Mouse (Mus musculus) cerebellum, adult 11-12 months (tissue): ENCODE data around the gene Lix1.
A peak's percentile ranks its signal among the peaks of the same experiment; 100 is the strongest.

Source experiments
- DNase-seq: peaks from one replicate; pipeline ENCODE4 v3.0.0; 2022

The Lix1 gene

GRCm38 (mm10) chr17:17402222-17403004, at the start of gene Lix1:
Lix1 (plus strand) TSS chr17:17402672.
- DNase-seq, result no peak

- no peak for DNase-seq
Measured at GRCm38 (mm10) chr17:17373550-17373917, 28.9 kb upstream of the Lix1 start.

GRCm38 (mm10) chr17:17373918-17374910, 28.3 kb upstream of the Lix1 start, which contains the start of gene Riok2:
Riok2 (plus strand) TSS chr17:17374309.
- DNase-seq, result peak; percentile 92

GRCm38 (mm10) chr17:17375581-17375980, 26.9 kb upstream of the Lix1 start:
- no peak for DNase-seq

GRCm38 (mm10) chr17:17383703-17384102, 18.8 kb upstream of the Lix1 start:
- DNase-seq, result no peak

- DNase-seq, result no peak
Measured at GRCm38 (mm10) chr17:17384502-17384901, 18.0 kb upstream of the Lix1 start.

DNA sequence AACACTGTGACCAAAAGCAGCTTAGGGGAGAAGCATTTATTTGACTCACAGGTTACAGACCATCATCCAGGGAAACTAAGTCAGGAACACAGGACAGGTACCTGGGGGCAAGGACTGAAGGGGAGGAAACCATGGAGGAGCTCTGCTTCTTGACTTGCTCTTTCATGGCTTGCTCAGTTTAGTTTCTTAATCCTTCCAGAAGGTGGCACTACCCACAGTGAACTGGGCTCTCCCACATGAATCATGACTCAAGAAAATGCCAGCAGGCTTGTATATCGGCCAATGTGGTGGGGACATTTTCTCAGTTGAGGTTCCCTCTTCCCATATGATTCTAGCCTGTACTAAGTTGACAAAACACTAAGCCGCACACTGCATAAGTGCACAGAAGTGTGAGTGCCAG, 16.4 kb upstream of the Lix1 start:
- DNase-seq, result no peak

DNA sequence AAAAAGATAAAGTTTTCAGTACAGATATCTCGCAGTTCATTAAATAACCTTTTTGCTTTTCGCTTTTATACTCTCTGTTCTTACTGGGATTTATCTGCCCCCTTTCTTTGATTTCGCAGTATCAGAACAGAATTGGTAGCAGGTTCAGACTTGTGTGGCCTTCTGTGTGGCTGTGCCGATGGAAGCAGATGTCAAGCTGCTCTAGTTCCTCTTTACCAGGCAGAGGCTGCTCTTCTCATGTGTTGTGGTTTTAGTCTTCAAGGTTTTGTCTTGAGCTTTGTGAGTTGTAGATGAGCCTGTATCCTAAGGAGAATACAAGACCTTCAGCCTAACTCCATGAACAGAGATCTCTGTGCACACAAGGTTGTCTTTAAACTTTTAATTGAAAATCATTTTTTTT, 10.6 kb upstream of the Lix1 start:
- DNase-seq, result no peak

DNA sequence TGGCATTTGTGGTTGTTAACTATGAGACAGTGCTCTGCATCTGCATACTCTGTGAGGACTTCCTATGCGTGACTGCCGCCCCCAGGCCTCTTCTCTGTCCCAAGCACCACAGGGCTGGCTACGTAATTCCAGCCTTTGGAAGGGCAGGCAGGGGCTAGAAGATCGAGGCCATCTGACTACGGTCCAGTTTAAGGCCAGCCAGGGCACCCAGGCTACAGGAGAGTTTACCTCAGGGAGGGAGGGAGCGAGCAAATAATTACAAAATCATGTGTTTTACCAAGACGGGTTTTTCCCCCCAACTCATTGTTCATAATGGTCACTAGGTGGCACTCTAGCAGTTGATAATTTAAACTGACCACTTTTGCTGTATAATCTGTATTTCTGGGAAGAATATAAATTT, 9.6 kb upstream of the Lix1 start:
- DNase-seq, result no peak

- no peak for DNase-seq
Measured at GRCm38 (mm10) chr17:17393300-17393699, 9.2 kb upstream of the Lix1 start.

DNA sequence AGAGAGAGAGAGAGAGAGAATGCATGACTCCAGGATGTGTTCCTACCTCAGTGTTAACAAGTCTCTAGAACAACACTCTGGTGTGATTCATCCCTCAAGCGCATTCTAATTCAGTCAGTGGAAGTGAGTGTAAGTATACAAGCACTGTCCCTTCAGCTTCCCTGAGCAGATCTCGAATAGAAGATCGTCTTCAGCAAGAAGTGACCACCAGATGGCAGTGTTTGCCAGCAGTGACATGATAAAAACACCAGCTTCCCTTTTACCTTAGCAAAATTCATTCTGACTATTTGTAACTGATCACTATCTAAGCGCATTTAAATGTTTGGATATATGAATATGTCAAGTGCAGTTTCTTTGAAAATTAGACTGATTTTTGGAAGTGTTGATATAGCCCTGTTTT, 8.1 kb upstream of the Lix1 start:
- peak; percentile 58 for DNase-seq

GRCm38 (mm10) chr17:17396869-17397268, 5.6 kb upstream of the Lix1 start:
- no peak for DNase-seq

DNA sequence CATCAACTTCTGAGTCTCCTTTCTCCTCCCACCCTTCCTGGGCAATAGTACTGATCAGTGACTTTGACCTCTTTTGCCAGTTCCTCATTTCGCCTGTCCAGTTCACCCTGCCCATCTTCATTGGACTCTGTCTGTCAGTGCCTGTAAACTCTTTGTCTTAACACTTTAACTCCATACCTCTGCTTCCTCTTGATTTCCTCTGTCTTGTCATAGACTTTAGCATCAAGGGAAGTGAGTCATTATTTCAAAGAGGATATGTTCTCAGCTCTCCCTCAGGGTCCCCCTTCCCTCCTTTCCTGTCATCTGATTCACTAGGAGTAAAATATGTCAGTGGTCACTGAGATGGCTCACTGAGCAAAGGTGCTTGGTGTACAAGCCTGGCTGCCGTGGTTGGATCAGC, 3.8 kb upstream of the Lix1 start:
- no peak for DNase-seq

- DNase-seq, result no peak
Measured at GRCm38 (mm10) chr17:17403038-17403437, 566 bp downstream of the Lix1 start.

GRCm38 (mm10) chr17:17403578-17404112, 1.2 kb downstream of the Lix1 start:
- no peak for DNase-seq

- DNase-seq, result no peak
Measured at GRCm38 (mm10) chr17:17404811-17405544, 2.5 kb downstream of the Lix1 start.

DNA sequence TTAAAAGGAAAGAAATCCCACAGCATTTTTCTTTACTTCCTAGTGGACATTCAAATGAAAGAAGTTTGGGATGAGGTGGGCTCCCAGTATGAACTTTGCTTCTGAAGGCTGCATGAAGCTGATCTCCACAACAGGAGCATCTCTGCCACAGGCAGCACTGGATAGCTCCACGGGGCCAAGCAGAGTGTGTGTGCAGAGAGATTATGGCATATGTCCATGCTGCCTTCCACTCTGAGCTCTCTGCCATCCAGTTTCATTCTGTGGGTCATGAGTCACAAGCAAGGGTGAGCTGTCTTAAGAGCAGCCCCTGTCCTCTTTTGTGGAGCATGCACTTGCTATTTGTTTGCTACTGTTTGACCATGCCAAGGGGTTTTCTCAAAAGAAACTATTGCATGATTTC, 3.1 kb downstream of the Lix1 start:
- no peak for DNase-seq

- DNase-seq, result no peak
Measured at GRCm38 (mm10) chr17:17408137-17408536, 5.7 kb downstream of the Lix1 start.

- no peak for DNase-seq
Measured at GRCm38 (mm10) chr17:17408720-17409478, 6.4 kb downstream of the Lix1 start.

DNA sequence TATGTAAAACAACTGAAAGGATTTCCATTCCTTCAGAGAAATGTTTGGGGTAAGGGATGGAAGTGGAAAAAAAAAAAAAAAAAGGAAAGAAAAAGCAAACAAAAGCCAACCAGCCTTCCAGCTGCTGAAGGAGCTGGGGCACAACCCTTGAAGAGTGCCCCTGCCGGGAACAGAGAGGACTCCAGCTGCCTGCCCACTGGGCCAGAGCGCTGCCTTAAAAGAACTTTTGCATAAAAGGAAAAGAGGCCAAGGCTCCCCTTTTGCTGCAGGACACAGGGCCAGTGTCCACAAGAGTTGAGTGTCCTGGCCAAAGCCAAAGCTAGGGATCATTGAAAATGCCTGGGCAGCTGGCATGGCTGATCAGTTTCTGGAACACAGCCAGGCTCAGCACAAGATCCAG, 7.1 kb downstream of the Lix1 start:
- DNase-seq, result peak; percentile 23

DNA sequence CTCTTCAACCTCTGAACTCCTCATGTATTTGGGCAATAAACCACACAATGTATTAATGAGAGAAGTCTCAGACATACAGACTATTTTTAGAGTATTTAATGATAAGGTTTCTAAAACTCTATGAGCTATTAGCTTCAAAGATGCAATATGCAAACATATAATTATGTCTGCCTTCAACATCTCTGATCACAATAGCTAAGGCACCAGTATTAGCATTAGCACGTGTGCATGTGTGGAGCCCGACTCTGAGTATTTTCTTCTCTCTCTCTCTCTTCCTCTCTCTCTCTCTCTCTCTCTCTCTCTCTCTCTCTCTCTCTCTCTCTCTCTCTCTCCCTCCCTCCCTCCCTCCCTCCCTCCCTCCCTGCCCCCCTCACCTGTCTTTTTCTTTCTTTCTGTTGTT, 9.0 kb downstream of the Lix1 start:
- no peak for DNase-seq

- DNase-seq, result no peak
Measured at GRCm38 (mm10) chr17:17412176-17412575, 9.7 kb downstream of the Lix1 start.
